Mouse (Mus musculus) MEL (cell line): ENCODE results near the gene Ggcx. TPM values are rescaled to one million over a fixed set of nuclear protein-coding genes. Genes with fewer than 3 reads are reported as not detected.

Experiments
- DNase-seq: peaks from one replicate; pipeline ENCODE4 v3.0.0; 2011; ENCODE audit warnings: low read depth, low spot score
- H3K27ac ChIP-seq: 2 replicates; pipeline ENCODE4 v1.5.1; 2012; ENCODE audit warnings: low read depth, mild to moderate bottlenecking, control low read depth, low read length, moderate library complexity; ENCODE audit not compliant: control insufficient read depth
- H3K27me3 ChIP-seq, 2 experiments: fragments of 150-350 bp in 1 of 2; sonication (generic) in 1 of 2; 2 replicates each; pipeline ENCODE4 v1.6.1; 2012; ENCODE audit warnings: low read length in 2 of 2, mild to moderate bottlenecking in 2 of 2, improper control_type of control experiment in 1 of 2, moderate library complexity in 1 of 2; ENCODE audit not compliant: insufficient read depth in 2 of 2, control insufficient read depth in 1 of 2
- H3K36me3 ChIP-seq, 2 experiments: 2 replicates each; pipeline ENCODE4 v1.6.1; 2012 to 2014; ENCODE audit warnings: low read length in 2 of 2, improper control_type of control experiment in 1 of 2, inconsistent platforms in 1 of 2, mild to moderate bottlenecking in 1 of 2; ENCODE audit not compliant: insufficient read depth in 2 of 2, control insufficient read depth in 1 of 2
- H3K4me1 ChIP-seq, 2 experiments: fragments of 150-350 bp in 1 of 2; sonication (generic) in 1 of 2; 2 replicates each; pipeline ENCODE4 v1.6.1; 2012; ENCODE audit warnings: low read length in 2 of 2, improper control_type of control experiment in 1 of 2, mild to moderate bottlenecking in 1 of 2; ENCODE audit not compliant: insufficient read depth in 2 of 2, control insufficient read depth in 1 of 2
- H3K4me3 ChIP-seq, 2 experiments: fragments of 150-350 bp in 1 of 2; sonication (generic) in 1 of 2; 2 replicates each; pipeline ENCODE4 v1.5.1; 2012; ENCODE audit warnings: low read depth in 2 of 2, low read length in 2 of 2, mild to moderate bottlenecking in 2 of 2, moderate library complexity in 2 of 2, control low read depth in 1 of 2, improper control_type of control experiment in 1 of 2; ENCODE audit not compliant: control insufficient read depth in 1 of 2, insufficient read depth in 1 of 2
- H3K79me2 ChIP-seq: 2 replicates; pipeline ENCODE4 v1.6.1; 2012; ENCODE audit warnings: mild to moderate bottlenecking, low read length, moderate library complexity; ENCODE audit not compliant: control insufficient read depth, poor library complexity, insufficient read depth
- H3K9ac ChIP-seq: 2 replicates; pipeline ENCODE4 v1.6.1; 2012; ENCODE audit warnings: low read depth, mild to moderate bottlenecking, control low read depth, low read length, moderate library complexity; ENCODE audit not compliant: control insufficient read depth, poor library complexity, severe bottlenecking
- H3K9me3 ChIP-seq: fragments of 150-350 bp; sonication (generic); replicated peaks from 2 replicates; pipeline ENCODE4 v1.6.1; 2012; ENCODE audit warnings: mild to moderate bottlenecking, low read length, improper control_type of control experiment, moderate library complexity; ENCODE audit not compliant: insufficient read depth
- CHD1 ChIP-seq: IDR thresholded peaks from 2 replicates; pipeline ENCODE4 v1.6.1; 2012; ENCODE audit warnings: low read depth, mild to moderate bottlenecking, inconsistent platforms, low read length, improper control_type of control experiment
- CHD2 ChIP-seq: IDR thresholded peaks from 2 replicates; pipeline ENCODE4 v1.6.1; 2011; ENCODE audit warnings: low read length, improper control_type of control experiment
- CTCF ChIP-seq, 3 experiments: IDR thresholded peaks in 2 of 3; conservative IDR thresholded peaks in 1 of 3; 2 replicates each; pipeline ENCODE4 v1.5.1; 2011 to 2012; ENCODE audit warnings: low read length in 3 of 3, low read depth in 2 of 3, mild to moderate bottlenecking in 2 of 3, improper control_type of control experiment in 1 of 3, inconsistent platforms in 1 of 3, mixed read lengths in 1 of 3, moderate library complexity in 1 of 3; ENCODE audit not compliant: control insufficient read depth in 1 of 3, insufficient read depth in 1 of 3, poor library complexity in 1 of 3, severe bottlenecking in 1 of 3
- E2F4 ChIP-seq: IDR thresholded peaks from 2 replicates; pipeline ENCODE4 v1.6.1; 2011; ENCODE audit warnings: low read depth, low read length, improper control_type of control experiment, borderline replicate concordance
- ELF1 ChIP-seq: IDR thresholded peaks from 2 replicates; pipeline ENCODE4 v1.6.1; 2014; ENCODE audit warnings: low read depth, mild to moderate bottlenecking, inconsistent platforms, low read length, improper control_type of control experiment, moderate library complexity
- EP300 ChIP-seq, 2 experiments: IDR thresholded peaks; 2 replicates each; pipeline ENCODE4 v1.6.1; 2011; ENCODE audit warnings: improper control_type of control experiment in 2 of 2, low read length in 2 of 2, low read depth in 1 of 2, mild to moderate bottlenecking in 1 of 2
- GABPA ChIP-seq: IDR thresholded peaks from 2 replicates; pipeline ENCODE4 v1.6.1; 2012; ENCODE audit warnings: low read depth, mild to moderate bottlenecking, inconsistent platforms, low read length, improper control_type of control experiment, moderate library complexity
- GATA1 ChIP-seq: IDR thresholded peaks from 2 replicates; pipeline ENCODE4 v1.6.1; 2011; ENCODE audit warnings: low read depth, low read length, improper control_type of control experiment
- HCFC1 ChIP-seq: IDR thresholded peaks from 2 replicates; pipeline ENCODE4 v1.6.1; 2012; ENCODE audit warnings: low read depth, mild to moderate bottlenecking, inconsistent platforms, low read length, improper control_type of control experiment, moderate library complexity
- JUND ChIP-seq: IDR thresholded peaks from 2 replicates; pipeline ENCODE4 v1.6.1; 2011; ENCODE audit warnings: low read depth, mild to moderate bottlenecking, improper control_type of control experiment, low read length
- MAX ChIP-seq: IDR thresholded peaks from 2 replicates; pipeline ENCODE4 v1.6.1; 2011; ENCODE audit warnings: low read length, improper control_type of control experiment
- MEF2A ChIP-seq: IDR thresholded peaks from 2 replicates; pipeline ENCODE4 v1.6.1; 2014; ENCODE audit warnings: low read depth, mild to moderate bottlenecking, inconsistent platforms, low read length, improper control_type of control experiment; ENCODE audit not compliant: poor library complexity, insufficient replicate concordance, severe bottlenecking; ENCODE audit errors: extremely low read depth
- MXI1 ChIP-seq: IDR thresholded peaks from 2 replicates; pipeline ENCODE4 v1.6.1; 2011; ENCODE audit warnings: mild to moderate bottlenecking, low read depth, low read length, improper control_type of control experiment
- MYB ChIP-seq: IDR thresholded peaks from 2 replicates; pipeline ENCODE4 v1.6.1; 2011; ENCODE audit warnings: mild to moderate bottlenecking, low read depth, low read length, improper control_type of control experiment
- MYC ChIP-seq: IDR thresholded peaks from 2 replicates; pipeline ENCODE4 v1.6.1; 2011; ENCODE audit warnings: low read depth, mild to moderate bottlenecking, low read length, improper control_type of control experiment, moderate library complexity
- POLR2A ChIP-seq, 2 experiments: IDR thresholded peaks; 2 replicates each; pipeline ENCODE4 v1.6.1; 2011 to 2012; ENCODE audit warnings: low read length in 2 of 2, mild to moderate bottlenecking in 2 of 2, control low read depth in 1 of 2, improper control_type of control experiment in 1 of 2, low read depth in 1 of 2, moderate library complexity in 1 of 2; ENCODE audit not compliant: control insufficient read depth in 1 of 2, insufficient read depth in 1 of 2, poor library complexity in 1 of 2
- POLR2AphosphoS2 ChIP-seq: IDR thresholded peaks from 2 replicates; pipeline ENCODE4 v1.6.1; 2011; ENCODE audit warnings: low read length, improper control_type of control experiment
- POLR2AphosphoS5 ChIP-seq: IDR thresholded peaks from 2 replicates; pipeline ENCODE4 v1.6.1; 2012; ENCODE audit warnings: low read depth, borderline replicate concordance, mild to moderate bottlenecking, inconsistent platforms, low read length, moderate library complexity, mixed read lengths
- RAD21 ChIP-seq: IDR thresholded peaks from 2 replicates; pipeline ENCODE4 v1.6.1; 2011; ENCODE audit warnings: mild to moderate bottlenecking, low read depth, low read length, improper control_type of control experiment
- RCOR1 ChIP-seq: IDR thresholded peaks from 2 replicates; pipeline ENCODE4 v1.6.1; 2012; ENCODE audit warnings: low read depth, mild to moderate bottlenecking, inconsistent platforms, low read length, improper control_type of control experiment
- SMC3 ChIP-seq: IDR thresholded peaks from 2 replicates; pipeline ENCODE4 v1.6.1; 2011; ENCODE audit warnings: low read depth, low read length, improper control_type of control experiment
- TBP ChIP-seq: IDR thresholded peaks from 2 replicates; pipeline ENCODE4 v1.8.0; 2011; ENCODE audit warnings: low read depth, low read length, improper control_type of control experiment
- UBTF ChIP-seq: IDR thresholded peaks from 2 replicates; pipeline ENCODE4 v1.6.1; 2012; ENCODE audit warnings: low read depth, mild to moderate bottlenecking, inconsistent platforms, low read length, improper control_type of control experiment, moderate library complexity, borderline replicate concordance; ENCODE audit not compliant: insufficient read depth
- USF1 ChIP-seq: IDR thresholded peaks from 2 replicates; pipeline ENCODE4 v1.6.1; 2014; ENCODE audit warnings: low read depth, mild to moderate bottlenecking, inconsistent platforms, low read length, improper control_type of control experiment, moderate library complexity
- USF2 ChIP-seq, 2 experiments: IDR thresholded peaks; 2 replicates each; pipeline ENCODE4 v1.6.1; 2011 to 2012; ENCODE audit warnings: improper control_type of control experiment in 2 of 2, low read length in 2 of 2, borderline replicate concordance in 1 of 2, inconsistent platforms in 1 of 2, low read depth in 1 of 2, mild to moderate bottlenecking in 1 of 2; ENCODE audit not compliant: insufficient read depth in 1 of 2
- ZC3H11A ChIP-seq: IDR thresholded peaks from 2 replicates; pipeline ENCODE4 v1.6.1; 2012; ENCODE audit warnings: low read depth, mild to moderate bottlenecking, inconsistent platforms, low read length, improper control_type of control experiment
- ZMIZ1 ChIP-seq: IDR thresholded peaks from 2 replicates; pipeline ENCODE4 v1.6.1; 2012; ENCODE audit warnings: low read depth, mild to moderate bottlenecking, inconsistent platforms, low read length, improper control_type of control experiment, moderate library complexity
- ZNF384 ChIP-seq: IDR thresholded peaks from 2 replicates; pipeline ENCODE4 v1.6.1; 2012; ENCODE audit warnings: low read depth, mild to moderate bottlenecking, inconsistent platforms, low read length, improper control_type of control experiment
- polyA plus RNA-seq, 2 experiments: library from polyadenylated mRNA; stranded (reverse) in 1 of 2; unstranded in 1 of 2; fragments of >175 nt in 1 of 2; fragments of >200 nt in 1 of 2; gene quantifications; 2 replicates each; pipeline versions ENCODE4 v1.2.1 to v1.2.4; 2012; ENCODE audit warnings: low replicate concordance in 2 of 2, low read depth in 1 of 2; ENCODE audit not compliant: insufficient read length in 2 of 2, insufficient read depth in 1 of 2, missing spikeins in 1 of 2
- total RNA-seq: library from RNA; depleted of rRNA; stranded (reverse); fragments of 300-350 nt; gene quantifications from 2 replicates; pipeline ENCODE4 v1.2.3, GENCODE M21; 2012

Ggcx gene
- total and polyA plus RNA-seq, 3 experiments, result 5.2 to 5.4 TPM; not detected in 1

- DNase-seq, result peak; percentile 88
- H3K9me3 ChIP-seq, result no peaks in the 10 kb centered on the region
- H3K36me3 ChIP-seq, result peaks cover 33 to 37% of the 10 kb centered on the region in 2 experiments
- H3K79me2 ChIP-seq, result peaks cover 43% of the 10 kb centered on the region
- TF ChIP-seq USF2 (IDR thresholded peaks at IDR 0.05; ENCODE audit: borderline replicate concordance in 1 of 2, insufficient read depth in 1 of 2, low read depth in 1 of 2, low read length in 2 of 2) (no peak), MXI1 (no peak), RAD21 (no peak), CHD2 (no peak), USF1 (no peak), MAX (no peak), GABPA (no peak), TBP (no peak), POLR2AphosphoS5 (0 out of 2 replicates have a peak, but pooled peaks have one; percentile 98), MEF2A (no peak), POLR2AphosphoS2 (no peak), MYB (no peak), UBTF (0 out of 2 replicates have a peak, but pooled peaks have one; percentile 77), HCFC1 (no peak), E2F4 (no peak)
- no peaks in the 10 kb centered on the region for H3K27me3 ChIP-seq
- H3K4me3 ChIP-seq, result peak overlapping the region; percentile 88 to 89
- peak overlapping the region; percentile 90 for H3K27ac ChIP-seq
- peaks cover 5 to 11% of the 10 kb centered on the region in 2 experiments for H3K4me1 ChIP-seq
- H3K9ac ChIP-seq, result peak overlapping the region; percentile 95
These were observed 24.8 kb downstream of the Ggcx start for GRCm38 (mm10) chr6:72438862-72439354.

GRCm38 (mm10) chr6:72439355-72440185 lies 25.5 kb downstream of the Ggcx start, which contains the start of gene Mat2a:
Mat2a (minus strand) TSS chr6:72439558.
- Histone ChIP-seq H3K27me3 (no peaks in the 10 kb centered on the region), H3K4me1 (peaks cover 5 to 11% of the 10 kb centered on the region in 2 experiments), H3K36me3 (peaks cover 30 to 34% of the 10 kb centered on the region in 2 experiments), H3K79me2 (peaks cover 43% of the 10 kb centered on the region), H3K9me3 (no peaks in the 10 kb centered on the region), H3K27ac (peak within 1 kb of the TSS; percentile 90), H3K9ac (peak within 1 kb of the TSS; percentile 95), H3K4me3 (peak within 1 kb of the TSS; percentile 88 to 89)
- TF ChIP-seq TBP (peak; percentile 95), ELF1 (no peak), MYC (no peak), MYB (no peak), SMC3 (no peak), USF1 (no peak), RCOR1 (no peak), ZNF384 (no peak), CHD2 (no peak), JUND (no peak), POLR2AphosphoS5 (peak; percentile 91; the same call in 1 of the 2 replicates), POLR2A (IDR thresholded peaks at IDR 0.05; ENCODE audit: control insufficient read depth in 1 of 2, insufficient read depth in 1 of 2, low read depth in 1 of 2, low read length in 2 of 2, poor library complexity in 1 of 2) (peak; percentile 97 to 98), CHD1 (no peak), ZMIZ1 (no peak), RAD21 (no peak), GATA1 (no peak), CTCF (IDR thresholded peaks at IDR 0.05 in 2 of 3, conservative IDR thresholded peaks at IDR 0.05 in 1 of 3; ENCODE audit: control insufficient read depth in 1 of 3, insufficient read depth in 1 of 3, low read depth in 2 of 3, low read length in 3 of 3, poor library complexity in 1 of 3, severe bottlenecking in 1 of 3) (peak in 1 of 3 experiments; percentile 72; a peak in 3 of 6 replicates), ZC3H11A (no peak), EP300 (IDR thresholded peaks at IDR 0.05; ENCODE audit: low read depth in 1 of 2, low read length in 2 of 2) (no peak)
- peak; percentile 96 for DNase-seq
